Mouse (Mus musculus) kidney, adult 2 months (tissue): ENCODE measurements around the gene Gxylt1.

Source experiments
- CTCF ChIP-seq: fragments of 200-500 bp; conservative IDR thresholded peaks from 2 replicates; pipeline ENCODE4 v1.5.1; 2011; ENCODE audit warnings: low read depth, mild to moderate bottlenecking, control low read depth, low read length, moderate library complexity, mixed read lengths; ENCODE audit not compliant: insufficient read depth, insufficient read length
- POLR2A ChIP-seq: fragments of 200-500 bp; IDR thresholded peaks from one replicate; pipeline ENCODE4 v1.6.1; 2011; ENCODE audit warnings: low read depth, low read length, control low read depth

- TF ChIP-seq POLR2A (no peak), CTCF (no peak)
These were observed 2.0 kb downstream of the Gxylt1 start for GRCm38 (mm10) chr15:93272948-93273347.
